ENCODE assay signal across 8 mouse cellular contexts in genomic region chr13:40651056-40651455, GRCm38 (mm10).
A peak's percentile ranks its signal among the peaks of the same experiment; 100 is the strongest.
DNase-seq lines count a peak whose midpoint lies in the region; ATAC-seq and TF ChIP-seq lines count a peak whose summit lies in the region.

No protein-coding gene starts in this region.

- in situ Hi-C loops in Patski (cut with MboI; ENCODE audit: low pct_unique_long_range_greater_than_20kb), result no loop called here

- no peak overlapping the region for H3K4me3 ChIP-seq in forebrain, embryonic 15.5 days
- H3K4me3 ChIP-seq in hindbrain, embryonic 16.5 days (ENCODE audit: low read length), result no peak overlapping the region
- no peak overlapping the region for H3K4me3 ChIP-seq in midbrain, embryonic 14.5 days (replicated peaks; ENCODE audit: low read depth, low read length)

- H3K9ac ChIP-seq in forebrain, embryonic 15.5 days (replicated peaks), result no peak overlapping the region
- H3K9ac ChIP-seq in hindbrain, embryonic 16.5 days (ENCODE audit: low read depth, low read length), result no peak overlapping the region
- no peak overlapping the region for H3K9ac ChIP-seq in midbrain, embryonic 14.5 days (replicated peaks; ENCODE audit: low read length)

- WGBS in forebrain, embryonic 15.5 days, result 48% methylated on average over 16 of the region's 16 CpGs
- WGBS in hindbrain, embryonic 16.5 days, result 35% methylated on average over 16 of the region's 16 CpGs
- WGBS in midbrain, embryonic 14.5 days, result 57% methylated on average over 16 of the region's 16 CpGs

- H3K9me3 ChIP-seq in forebrain, embryonic 15.5 days, result no peaks in the 10 kb centered on the region
- no peaks in the 10 kb centered on the region for H3K9me3 ChIP-seq in hindbrain, embryonic 16.5 days (ENCODE audit: control insufficient read depth, low read length)
- H3K9me3 ChIP-seq in midbrain, embryonic 14.5 days (ENCODE audit: control insufficient read depth, low read length), result no peaks in the 10 kb centered on the region

- 0 out of 2 replicates have a peak overlapping the region, but pooled peaks have one; percentile 7 for H3K4me2 ChIP-seq in forebrain, embryonic 15.5 days (replicated peaks)
- H3K4me2 ChIP-seq in hindbrain, embryonic 16.5 days (ENCODE audit: low read length), result peak overlapping the region; percentile 29
- H3K4me2 ChIP-seq in midbrain, embryonic 14.5 days (ENCODE audit: low read length), result peak overlapping the region; percentile 21; the same call in 1 of the 2 replicates

- POLR2A ChIA-PET in Patski (lab: Charles Lee), result no interaction called here

- peak; percentile 67 for ATAC-seq in Patski
- ATAC-seq in forebrain, embryonic 15.5 days (replicated peaks), result peak; percentile 53; the same call in 1 of the 2 replicates
- ATAC-seq in hindbrain, embryonic 16.5 days, result peak; percentile 87
- peak; percentile 75; the same call in 1 of the 2 replicates for ATAC-seq in midbrain, embryonic 14.5 days (ENCODE audit: low FRiP score, low TSS enrichment)
- no peak for ATAC-seq in activated CD4-positive, CD25-positive, alpha-beta regulatory T cell, adult 4 months

- no peaks in the 10 kb centered on the region for H3K36me3 ChIP-seq in forebrain, embryonic 15.5 days
- no peaks in the 10 kb centered on the region for H3K36me3 ChIP-seq in hindbrain, embryonic 16.5 days (ENCODE audit: control insufficient read depth, insufficient read depth, low read length)
- H3K36me3 ChIP-seq in midbrain, embryonic 14.5 days (ENCODE audit: control insufficient read depth, insufficient read depth, low read length), result no peaks in the 10 kb centered on the region

- H3K27me3 ChIP-seq in Patski, result no peaks in the 10 kb centered on the region
- 0 out of 2 replicates have a peak, but pooled peaks cover 2% of the 10 kb centered on the region for H3K27me3 ChIP-seq in forebrain, embryonic 15.5 days
- H3K27me3 ChIP-seq in hindbrain, embryonic 16.5 days (replicated peaks; ENCODE audit: control insufficient read depth, insufficient read depth, low read length), result 0 out of 2 replicates have a peak, but pooled peaks cover 2% of the 10 kb centered on the region
- H3K27me3 ChIP-seq in midbrain, embryonic 14.5 days (ENCODE audit: control insufficient read depth, insufficient read depth, low read length), result 0 out of 2 replicates have a peak, but pooled peaks cover 2% of the 10 kb centered on the region

- H3K4me1 ChIP-seq in forebrain, embryonic 15.5 days, result peaks cover 10% of the 10 kb centered on the region; the same call in 1 of the 2 replicates
- H3K4me1 ChIP-seq in hindbrain, embryonic 16.5 days (ENCODE audit: control insufficient read depth, insufficient read depth, low read depth, low read length), result no peaks in the 10 kb centered on the region
- H3K4me1 ChIP-seq in midbrain, embryonic 14.5 days (ENCODE audit: control insufficient read depth, insufficient read depth, low read length), result peaks cover 4% of the 10 kb centered on the region; the same call in 1 of the 2 replicates

- peak; percentile 64 for DNase-seq in Patski (ENCODE audit: low read depth, low spot score)
- peak; percentile 72 for DNase-seq in cerebellum, adult 11 months
- peak; percentile 61 for DNase-seq in left cerebral cortex, adult 11 months (ENCODE audit: low spot score)
- DNase-seq in midbrain, embryonic 14.5 days, result peak; percentile 83
- peak; percentile 60 for DNase-seq in testis, postnatal 10 days (ENCODE audit: low spot score)

- CTCF ChIA-PET in Patski (lab: Charles Lee), result no interaction called here

- TF ChIP-seq CTCF in Patski (IDR thresholded peaks at IDR 0.05), result no peak

- H3K27ac ChIP-seq in forebrain, embryonic 15.5 days (replicated peaks), result no peak overlapping the region
- H3K27ac ChIP-seq in hindbrain, embryonic 16.5 days (ENCODE audit: low read depth, low read length), result no peak overlapping the region
- H3K27ac ChIP-seq in midbrain, embryonic 14.5 days (replicated peaks; ENCODE audit: low read depth, low read length), result no peak overlapping the region
